Mouse (Mus musculus) lung, embryonic 15.5 days (tissue): ENCODE measurements around the gene Rnf150. TPM values are rescaled to one million over a fixed set of nuclear protein-coding genes. Genes with fewer than 3 reads are reported as not detected.

Experiments
- ATAC-seq: fragments of 200-750 bp; cut with Nextera tagmentation; 2 replicates; pipeline ENCODE4 v1.8.0; 2017; ENCODE audit warnings: moderate number of reproducible peaks, borderline replicate concordance; ENCODE audit not compliant: low FRiP score, low TSS enrichment; ENCODE audit errors: extremely low read depth
- H3K27ac ChIP-seq: fragments of 300-500 bp; sonication (generic); 2 replicates; pipeline ENCODE4 v1.5.1; 2015; ENCODE audit warnings: moderate library complexity, mild to moderate bottlenecking, inconsistent platforms
- H3K27me3 ChIP-seq: fragments of 300-500 bp; sonication (generic); 2 replicates; pipeline ENCODE4 v1.6.1; 2015; ENCODE audit warnings: inconsistent platforms
- H3K36me3 ChIP-seq: fragments of 300-500 bp; sonication (generic); 2 replicates; pipeline ENCODE4 v1.6.1; 2015; ENCODE audit warnings: inconsistent platforms
- H3K4me1 ChIP-seq: fragments of 300-500 bp; sonication (generic); 2 replicates; pipeline ENCODE4 v1.6.1; 2015; ENCODE audit warnings: inconsistent platforms
- H3K4me2 ChIP-seq: fragments of 300-500 bp; sonication (generic); 2 replicates; pipeline ENCODE4 v1.6.1; 2015; ENCODE audit warnings: inconsistent platforms, mild to moderate bottlenecking, moderate library complexity
- H3K4me3 ChIP-seq: fragments of 300-500 bp; sonication (generic); 2 replicates; pipeline ENCODE4 v1.5.1; 2015; ENCODE audit warnings: mild to moderate bottlenecking, inconsistent platforms
- H3K9ac ChIP-seq: fragments of 300-500 bp; sonication (generic); 2 replicates; pipeline ENCODE4 v1.6.1; 2015; ENCODE audit warnings: inconsistent platforms
- H3K9me3 ChIP-seq: fragments of 300-500 bp; sonication (generic); 2 replicates; pipeline ENCODE4 v1.6.1; 2016; ENCODE audit warnings: inconsistent platforms
- WGBS: fragments of 180-500 bp; shearing (Covaris S2); methylation state at CpG from one replicate; pipeline ENCODE4 v1.1.7; 2015; 5-methylcytosine and 5-hydroxymethylcytosine counted together
- polyA plus RNA-seq: library from polyadenylated mRNA; unstranded; fragments of >200 nt; fragmentation: Nextera tagmentation; extraction: Ambion mirVana; gene quantifications from 2 replicates; pipeline ENCODE4 v1.2.1, GENCODE M21; 2015

Gene Rnf150
- polyA plus RNA-seq, 1 experiment from 2014 or later = 1.3 TPM

DNA sequence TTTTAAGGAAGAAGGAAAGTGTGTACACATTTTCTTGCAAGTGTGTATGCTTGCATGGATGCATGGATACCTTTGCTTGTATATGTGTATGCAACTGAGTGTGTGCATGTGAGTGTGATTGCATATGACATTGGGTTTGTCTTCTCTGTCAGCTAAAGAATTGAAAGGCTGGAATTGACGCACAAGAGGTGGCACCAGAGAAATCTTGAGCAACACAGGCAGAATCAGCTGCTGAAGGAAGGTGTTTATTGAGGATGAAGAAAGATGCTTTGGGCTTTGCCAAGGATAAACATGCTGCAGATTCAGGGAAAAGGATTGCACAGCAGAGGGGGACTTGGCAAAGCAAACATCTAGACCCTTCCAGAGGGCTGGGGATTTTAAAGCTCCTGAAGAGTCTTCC lies 174.2 kb downstream of the Rnf150 start:
- no peak overlapping the region for H3K27ac ChIP-seq
- H3K4me3 ChIP-seq = no peak overlapping the region
- 83% methylated on average over 1 of the region's 1 CpGs for WGBS
- no peaks in the 10 kb centered on the region for H3K27me3 ChIP-seq
- no peak overlapping the region for H3K4me2 ChIP-seq
- no peak overlapping the region for H3K9ac ChIP-seq
- H3K9me3 ChIP-seq = no peaks in the 10 kb centered on the region
- no peaks in the 10 kb centered on the region for H3K4me1 ChIP-seq
- ATAC-seq = no peak
- no peaks in the 10 kb centered on the region for H3K36me3 ChIP-seq

- H3K4me2 ChIP-seq = no peak overlapping the region
- ATAC-seq = no peak
- no peaks in the 10 kb centered on the region for H3K4me1 ChIP-seq
- 58% methylated on average over 10 of the region's 10 CpGs for WGBS
- no peaks in the 10 kb centered on the region for H3K9me3 ChIP-seq
- no peak overlapping the region for H3K9ac ChIP-seq
- H3K4me3 ChIP-seq = no peak overlapping the region
- H3K27me3 ChIP-seq = no peaks in the 10 kb centered on the region
- no peak overlapping the region for H3K27ac ChIP-seq
- no peaks in the 10 kb centered on the region for H3K36me3 ChIP-seq
These were observed 175.4 kb downstream of the Rnf150 start for GRCm38 (mm10) chr8:83038575-83038974.

GRCm38 (mm10) chr8:83041440-83041839 lies 178.3 kb downstream of the Rnf150 start:
- Histone ChIP-seq H3K4me1 (no peaks in the 10 kb centered on the region), H3K4me2 (no peak overlapping the region), H3K4me3 (no peak overlapping the region), H3K9me3 (no peaks in the 10 kb centered on the region), H3K9ac (no peak overlapping the region), H3K27ac (no peak overlapping the region), H3K36me3 (no peaks in the 10 kb centered on the region), H3K27me3 (no peaks in the 10 kb centered on the region)
- 67% methylated on average over 4 of the region's 4 CpGs for WGBS
- no peak for ATAC-seq

- Histone ChIP-seq H3K4me2 (no peak overlapping the region), H3K4me3 (no peak overlapping the region), H3K36me3 (no peaks in the 10 kb centered on the region), H3K27ac (no peak overlapping the region), H3K9me3 (no peaks in the 10 kb centered on the region), H3K9ac (no peak overlapping the region), H3K4me1 (peaks cover 13% of the 10 kb centered on the region), H3K27me3 (no peaks in the 10 kb centered on the region)
- no peak for ATAC-seq
- 77% methylated on average over 9 of the region's 9 CpGs for WGBS
These were observed 183.8 kb downstream of the Rnf150 start for GRCm38 (mm10) chr8:83046912-83047311.

DNA sequence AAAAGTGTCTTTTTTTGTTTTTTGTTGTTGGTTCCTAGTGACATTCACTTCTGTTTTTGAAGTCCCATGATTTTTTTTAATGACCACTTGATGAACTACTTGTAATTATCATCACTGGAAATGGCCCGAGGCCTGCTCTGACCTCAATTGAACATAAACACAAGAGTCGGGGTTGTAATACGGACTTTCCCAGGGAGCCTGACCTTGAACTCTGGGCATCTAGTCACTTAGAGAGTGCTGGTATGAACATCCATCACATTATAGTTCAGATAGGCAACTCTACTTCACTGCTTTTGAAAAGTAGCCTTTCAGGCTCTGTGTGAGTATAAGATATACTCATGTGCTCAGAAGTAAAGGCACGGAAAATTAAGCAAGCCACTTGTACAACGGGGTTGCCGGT lies 185.4 kb downstream of the Rnf150 start:
- H3K4me1 ChIP-seq = peaks cover 13% of the 10 kb centered on the region
- H3K36me3 ChIP-seq = no peaks in the 10 kb centered on the region
- H3K9me3 ChIP-seq = no peaks in the 10 kb centered on the region
- no peak overlapping the region for H3K4me3 ChIP-seq
- H3K27ac ChIP-seq = peak overlapping the region; percentile 21; the same call in 1 of the 2 replicates
- H3K27me3 ChIP-seq = no peaks in the 10 kb centered on the region
- no peak for ATAC-seq
- WGBS = 48% methylated on average over 6 of the region's 6 CpGs
- H3K9ac ChIP-seq = no peak overlapping the region
- H3K4me2 ChIP-seq = no peak overlapping the region

- Histone ChIP-seq H3K27me3 (no peaks in the 10 kb centered on the region), H3K9ac (no peak overlapping the region), H3K4me2 (no peak overlapping the region), H3K36me3 (no peaks in the 10 kb centered on the region), H3K27ac (peak overlapping the region; percentile 21), H3K9me3 (no peaks in the 10 kb centered on the region), H3K4me1 (peaks cover 13% of the 10 kb centered on the region), H3K4me3 (no peak overlapping the region)
- peak; percentile 58; the same call in 1 of the 2 replicates for ATAC-seq
- WGBS = 30% methylated on average over 7 of the region's 7 CpGs
These were observed 186.0 kb downstream of the Rnf150 start for GRCm38 (mm10) chr8:83049171-83049601.

GRCm38 (mm10) chr8:83049616-83050015 lies 186.5 kb downstream of the Rnf150 start:
- Histone ChIP-seq H3K9me3 (no peaks in the 10 kb centered on the region), H3K36me3 (no peaks in the 10 kb centered on the region), H3K27ac (peak overlapping the region; percentile 21; the same call in 1 of the 2 replicates), H3K4me2 (no peak overlapping the region), H3K9ac (no peak overlapping the region), H3K27me3 (no peaks in the 10 kb centered on the region), H3K4me3 (no peak overlapping the region), H3K4me1 (peaks cover 13% of the 10 kb centered on the region)
- ATAC-seq = no peak
- 34% methylated on average over 1 of the region's 1 CpGs for WGBS

DNA sequence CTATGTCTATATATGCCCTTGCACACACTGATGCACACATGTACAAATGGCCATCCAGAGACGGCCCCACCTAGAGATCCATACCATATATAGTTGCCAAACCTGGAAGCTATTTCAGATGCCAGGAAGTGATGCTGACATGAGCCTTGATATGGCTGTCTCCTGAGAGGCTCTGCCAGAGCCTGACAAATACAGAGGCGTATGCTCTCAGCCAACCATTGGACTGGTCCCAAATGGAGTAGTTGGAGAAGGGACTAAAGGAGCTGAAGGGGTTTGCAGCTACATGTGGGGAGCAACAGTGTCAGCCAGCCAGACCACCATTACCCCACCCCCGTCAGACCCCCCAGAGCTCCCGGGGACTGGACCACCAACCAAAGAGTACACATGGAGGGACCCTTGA lies 189.7 kb downstream of the Rnf150 start:
- no peak for ATAC-seq
- 84% methylated on average over 4 of the region's 4 CpGs for WGBS
- Histone ChIP-seq H3K4me2 (no peak overlapping the region), H3K27me3 (no peaks in the 10 kb centered on the region), H3K27ac (no peak overlapping the region), H3K9me3 (no peaks in the 10 kb centered on the region), H3K36me3 (no peaks in the 10 kb centered on the region), H3K9ac (no peak overlapping the region), H3K4me1 (peaks cover 9% of the 10 kb centered on the region), H3K4me3 (no peak overlapping the region)

DNA sequence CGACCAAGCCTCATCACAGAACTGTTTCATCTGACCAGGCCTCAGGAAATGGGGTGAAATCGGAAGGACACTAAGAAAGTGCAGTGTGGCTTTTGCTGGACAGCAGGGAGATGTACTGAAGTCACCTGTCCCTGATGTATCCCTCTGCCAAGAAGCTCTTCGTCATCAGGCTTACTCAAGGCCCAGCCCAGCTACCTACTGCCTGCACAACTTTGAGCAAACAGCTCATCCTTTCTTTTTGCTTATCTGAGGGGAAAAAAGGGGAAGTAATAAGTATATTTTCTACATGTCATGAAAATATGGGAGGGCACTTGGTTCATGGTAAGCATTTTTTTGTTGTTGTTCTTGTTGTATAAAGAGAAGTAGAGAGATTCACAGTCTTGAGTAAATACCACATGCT lies 191.6 kb downstream of the Rnf150 start:
- Histone ChIP-seq H3K4me3 (no peak overlapping the region), H3K4me1 (no peaks in the 10 kb centered on the region), H3K9ac (no peak overlapping the region), H3K27ac (no peak overlapping the region), H3K9me3 (no peaks in the 10 kb centered on the region), H3K27me3 (no peaks in the 10 kb centered on the region), H3K4me2 (no peak overlapping the region), H3K36me3 (no peaks in the 10 kb centered on the region)
- 79% methylated on average over 3 of the region's 3 CpGs for WGBS
- ATAC-seq = no peak

DNA sequence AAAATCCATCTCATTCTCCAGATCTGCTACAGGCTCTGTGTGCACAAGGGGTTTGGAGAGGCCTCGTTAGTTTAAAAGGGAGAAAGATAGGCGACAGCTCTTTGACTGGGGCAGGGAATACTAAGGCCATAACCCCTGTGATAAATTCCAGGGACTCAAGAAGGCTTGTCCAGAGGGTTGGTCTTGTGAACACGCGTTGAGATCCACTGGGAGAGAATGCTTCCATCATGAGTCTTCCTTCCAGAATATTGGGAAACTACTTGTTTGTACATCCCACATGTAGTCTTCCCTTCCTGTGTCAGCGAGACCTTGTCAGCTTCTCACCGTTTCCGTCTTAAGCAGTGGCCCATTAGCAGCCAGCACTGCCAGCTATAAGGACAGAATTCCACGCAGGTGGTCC lies 195.8 kb downstream of the Rnf150 start:
- H3K4me3 ChIP-seq = no peak overlapping the region
- no peak overlapping the region for H3K9ac ChIP-seq
- H3K27ac ChIP-seq = no peak overlapping the region
- no peak overlapping the region for H3K4me2 ChIP-seq
- H3K36me3 ChIP-seq = no peaks in the 10 kb centered on the region
- ATAC-seq = no peak
- H3K9me3 ChIP-seq = no peaks in the 10 kb centered on the region
- WGBS = 51% methylated on average over 8 of the region's 8 CpGs
- no peaks in the 10 kb centered on the region for H3K4me1 ChIP-seq
- H3K27me3 ChIP-seq = no peaks in the 10 kb centered on the region

DNA sequence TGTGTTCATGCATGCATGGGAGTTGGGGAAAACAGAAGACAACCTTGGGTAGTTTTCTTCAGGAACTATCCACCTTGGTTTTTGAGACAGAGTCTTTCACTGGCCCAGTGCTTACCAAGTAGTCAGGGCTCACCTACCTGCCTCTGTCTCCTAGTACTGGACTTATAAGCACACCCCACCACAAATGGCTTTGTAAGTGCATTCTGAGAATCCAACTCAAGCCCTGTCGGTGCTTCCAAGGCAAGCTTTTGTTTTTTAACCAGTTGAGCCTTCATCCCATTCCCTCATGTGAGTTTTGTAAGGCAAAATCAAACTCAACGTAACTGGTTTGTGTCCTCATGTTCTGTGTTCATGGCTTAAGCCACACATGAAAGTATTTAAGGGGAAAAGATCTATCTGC lies 196.9 kb downstream of the Rnf150 start:
- Histone ChIP-seq H3K9ac (no peak overlapping the region), H3K36me3 (no peaks in the 10 kb centered on the region), H3K4me1 (no peaks in the 10 kb centered on the region), H3K4me3 (no peak overlapping the region), H3K27ac (no peak overlapping the region), H3K27me3 (no peaks in the 10 kb centered on the region), H3K4me2 (no peak overlapping the region), H3K9me3 (no peaks in the 10 kb centered on the region)
- ATAC-seq = no peak
- 88% methylated on average over 2 of the region's 2 CpGs for WGBS

- Histone ChIP-seq H3K4me3 (no peak overlapping the region), H3K36me3 (no peaks in the 10 kb centered on the region), H3K27me3 (no peaks in the 10 kb centered on the region), H3K4me2 (no peak overlapping the region), H3K27ac (no peak overlapping the region), H3K9ac (no peak overlapping the region), H3K9me3 (no peaks in the 10 kb centered on the region), H3K4me1 (no peaks in the 10 kb centered on the region)
- WGBS = 80% methylated on average over 5 of the region's 5 CpGs
- no peak for ATAC-seq
These were observed 198.1 kb downstream of the Rnf150 start for GRCm38 (mm10) chr8:83061257-83061656.

- 79% methylated on average over 3 of the region's 3 CpGs for WGBS
- H3K4me2 ChIP-seq = no peak overlapping the region
- no peaks in the 10 kb centered on the region for H3K36me3 ChIP-seq
- H3K4me3 ChIP-seq = no peak overlapping the region
- no peaks in the 10 kb centered on the region for H3K27me3 ChIP-seq
- no peaks in the 10 kb centered on the region for H3K9me3 ChIP-seq
- H3K9ac ChIP-seq = no peak overlapping the region
- no peak for ATAC-seq
- H3K27ac ChIP-seq = no peak overlapping the region
- H3K4me1 ChIP-seq = no peaks in the 10 kb centered on the region
These were observed 198.7 kb downstream of the Rnf150 start for GRCm38 (mm10) chr8:83061873-83062272.
